Mouse (Mus musculus): ENCODE data around the gene Cyp2w1.
A peak's percentile ranks its signal among the peaks of the same experiment; 100 is the strongest.
"Not testable (repeated sequence)": the region's sequence is repeated elsewhere in the genome, so short reads cannot be mapped to it uniquely, and the experiment has no call there.

The Cyp2w1 gene

DNA sequence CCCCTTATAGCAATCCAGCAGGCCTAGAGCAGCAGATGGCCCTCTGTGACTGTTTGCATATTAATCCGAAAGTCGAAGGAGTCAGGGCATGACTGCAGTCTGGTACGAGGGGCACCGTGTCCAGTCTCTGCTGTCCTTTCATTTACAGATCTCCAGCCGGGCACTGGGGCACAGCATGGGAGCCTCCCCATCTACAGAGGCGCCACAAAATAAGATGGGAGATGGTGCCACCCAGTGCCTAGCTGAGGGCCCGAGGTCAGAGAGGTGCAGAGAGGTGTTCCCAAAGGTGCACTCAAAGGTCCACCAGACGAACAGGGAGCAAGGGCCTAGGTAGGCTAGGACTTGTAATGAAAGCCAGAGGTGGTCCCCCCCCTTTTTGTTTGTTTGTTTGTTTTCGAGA is 30.8 kb downstream of the Cyp2w1 start:
- DNase-seq (ENCODE audit: low read depth, low spot score) = no peak

DNA sequence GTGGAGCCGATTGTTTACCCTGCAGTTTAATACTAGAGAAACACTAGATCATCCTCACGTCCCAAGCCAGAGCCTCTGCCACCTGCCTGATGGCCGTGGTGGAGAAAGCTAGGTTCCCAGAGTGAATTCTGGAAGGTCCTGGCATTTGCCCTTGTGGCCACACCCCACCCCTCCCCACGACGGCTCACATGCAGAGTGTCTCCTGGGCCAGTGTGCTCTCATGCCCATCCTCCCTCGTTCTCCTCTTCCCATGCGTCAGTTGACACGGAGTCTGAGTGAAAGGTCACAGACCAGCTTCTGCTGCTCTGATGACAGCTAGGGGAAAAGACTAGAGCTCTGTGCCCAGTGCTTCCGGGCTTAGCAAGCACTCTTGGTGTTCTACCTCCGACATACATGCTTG is 32.1 kb downstream of the Cyp2w1 start:
- peak; percentile 94 for DNase-seq (ENCODE audit: low read depth, low spot score)

DNA sequence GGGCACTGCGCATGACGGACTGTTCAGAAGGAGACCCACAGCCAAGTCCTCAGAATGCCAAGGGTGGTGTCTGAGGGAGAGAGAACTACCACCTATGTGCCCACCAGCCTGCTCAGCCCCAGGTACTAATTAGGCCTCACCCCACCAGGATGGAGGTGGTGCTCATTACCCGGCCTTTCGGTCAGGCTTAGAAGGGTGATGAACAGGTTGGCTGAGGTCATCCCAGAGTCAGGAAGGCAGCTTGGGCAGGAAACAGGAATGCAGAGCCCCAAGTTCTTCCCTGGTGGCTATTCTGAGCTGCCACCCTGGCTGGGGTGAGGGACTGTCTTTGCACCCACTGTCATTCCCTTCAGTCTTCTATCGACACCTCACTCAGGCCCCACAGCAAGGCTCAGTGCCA is 33.6 kb downstream of the Cyp2w1 start:
- no peak for DNase-seq (ENCODE audit: low read depth, low spot score)

DNA sequence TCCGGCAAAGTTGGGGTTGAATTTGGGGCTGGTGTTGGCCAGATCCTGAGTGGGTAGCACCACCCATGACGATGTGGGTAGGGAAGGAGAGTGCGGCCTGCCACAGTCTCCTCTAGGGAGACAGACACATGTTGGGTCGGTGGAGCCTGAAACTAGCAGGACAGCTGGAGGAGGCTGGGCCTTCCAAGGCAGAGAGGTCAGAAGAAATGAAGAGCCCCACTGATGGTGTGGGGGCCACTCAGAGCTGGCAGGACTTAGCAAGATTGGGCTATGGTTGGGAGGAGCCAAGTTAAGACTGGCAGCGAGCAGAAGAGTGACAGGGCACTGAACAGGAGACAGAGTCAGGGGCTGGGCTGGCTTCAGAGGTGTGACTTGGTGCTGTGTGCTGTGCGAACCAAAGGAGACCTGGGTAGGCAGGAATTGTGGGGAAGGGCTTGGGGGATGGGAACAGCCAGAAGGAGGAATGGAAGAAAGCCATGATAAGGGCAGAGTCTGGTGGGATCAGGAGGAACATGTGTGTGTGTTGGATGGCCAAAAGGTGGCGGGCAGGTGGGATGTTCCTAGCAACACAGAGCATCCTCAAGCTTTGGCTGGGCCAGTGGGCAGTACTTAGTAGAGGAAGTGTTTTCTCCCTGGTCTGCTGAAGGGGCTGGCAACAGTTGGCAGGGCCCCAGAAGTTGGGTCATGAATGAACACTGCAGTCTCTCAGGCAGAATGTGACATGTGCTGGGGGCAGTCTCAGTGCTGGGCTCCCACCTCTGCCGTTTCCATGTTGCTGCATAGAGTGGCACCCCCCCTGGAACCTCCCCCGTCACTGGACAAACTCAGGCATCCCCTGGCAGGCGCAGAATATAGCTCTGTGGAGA is 35.1 kb downstream of the Cyp2w1 start:
- DNase-seq (ENCODE audit: low read depth, low spot score) = no peak

DNA sequence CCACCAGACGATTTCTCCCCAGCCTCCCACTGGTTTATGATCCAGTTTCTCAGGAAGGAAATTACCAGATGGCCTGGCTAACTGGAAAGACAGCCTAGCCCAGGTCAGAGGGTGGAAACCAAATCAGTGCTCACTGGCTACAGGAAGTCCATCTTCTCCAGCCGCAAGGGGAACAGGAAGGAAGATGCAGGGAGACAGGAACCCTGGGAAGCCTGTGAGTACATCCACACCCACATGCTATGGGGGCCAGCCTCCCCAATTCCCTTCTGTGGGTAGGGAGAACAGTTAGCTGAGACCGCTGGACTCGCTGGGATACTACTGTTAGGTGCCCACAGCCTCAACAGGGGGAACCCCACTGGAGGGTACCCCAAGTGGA is 35.8 kb downstream of the Cyp2w1 start:
- no peak for DNase-seq (ENCODE audit: low read depth, low spot score)

DNA sequence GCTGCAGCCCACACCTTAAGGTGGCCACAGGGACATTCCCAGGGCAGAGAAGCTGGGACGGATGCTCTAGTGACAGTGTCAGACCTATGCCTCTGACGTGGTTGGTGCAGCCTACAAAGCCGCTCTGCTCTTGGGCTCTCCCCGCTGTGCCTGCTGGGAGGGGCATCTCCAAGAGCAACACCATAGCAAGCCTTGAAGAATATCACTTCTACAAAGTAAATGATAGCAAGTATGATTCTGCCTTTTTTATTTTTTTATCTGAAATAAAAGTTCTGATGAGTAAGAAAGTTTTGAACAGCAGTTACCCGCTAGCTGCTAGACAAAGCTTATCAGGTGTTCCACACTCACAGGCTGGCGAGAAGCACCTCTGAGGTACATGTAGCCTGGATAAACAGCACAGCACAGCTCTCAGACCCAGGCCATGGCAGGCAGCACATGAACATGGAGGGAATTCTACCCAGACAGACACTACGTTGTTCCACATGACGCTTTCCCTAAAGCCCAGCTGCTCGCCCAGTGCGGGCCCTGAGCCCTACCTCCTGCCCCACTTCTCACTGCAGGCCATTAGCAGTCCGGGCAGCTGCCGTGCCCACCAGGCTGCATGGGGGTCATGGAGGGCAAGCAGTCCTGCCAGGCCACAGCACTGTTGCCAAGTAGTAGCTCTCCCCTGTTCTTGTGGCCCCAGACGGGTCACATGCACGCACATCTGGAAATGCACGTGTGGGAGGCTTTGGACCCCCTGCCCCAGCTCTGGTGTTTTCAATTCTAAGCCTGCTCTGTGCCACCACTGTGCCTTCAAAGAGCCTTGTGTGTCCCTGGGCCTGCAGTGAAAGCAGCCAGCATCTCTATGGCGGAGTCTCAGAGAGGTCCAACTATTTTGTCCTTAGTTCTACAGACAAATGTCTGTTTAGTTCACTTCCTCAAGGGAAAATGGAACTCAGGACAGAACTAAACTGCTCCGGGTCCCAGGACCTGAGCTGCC is 36.6 kb downstream of the Cyp2w1 start:
- DNase-seq (ENCODE audit: low read depth, low spot score) = no peak

DNA sequence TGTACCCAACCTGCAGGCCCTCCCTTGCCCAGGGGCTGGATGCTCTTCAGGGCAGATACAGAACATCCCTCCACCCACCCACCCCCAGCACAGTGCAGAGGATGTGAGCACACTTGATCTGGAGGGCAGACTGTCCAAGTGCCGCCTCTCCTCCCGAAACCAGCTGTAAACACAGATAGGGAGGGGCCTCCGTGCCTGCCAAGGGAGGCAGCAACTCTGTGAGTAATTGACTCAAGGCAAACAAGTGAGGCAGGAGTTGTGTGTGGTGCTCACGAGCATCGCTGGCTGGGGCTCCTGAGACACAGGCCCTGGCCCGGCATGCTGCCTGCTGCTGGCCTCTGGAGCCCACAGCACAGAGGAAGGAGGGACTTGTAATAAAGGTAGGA is 37.3 kb downstream of the Cyp2w1 start:
- DNase-seq (ENCODE audit: low read depth, low spot score) = peak; percentile 84

DNA sequence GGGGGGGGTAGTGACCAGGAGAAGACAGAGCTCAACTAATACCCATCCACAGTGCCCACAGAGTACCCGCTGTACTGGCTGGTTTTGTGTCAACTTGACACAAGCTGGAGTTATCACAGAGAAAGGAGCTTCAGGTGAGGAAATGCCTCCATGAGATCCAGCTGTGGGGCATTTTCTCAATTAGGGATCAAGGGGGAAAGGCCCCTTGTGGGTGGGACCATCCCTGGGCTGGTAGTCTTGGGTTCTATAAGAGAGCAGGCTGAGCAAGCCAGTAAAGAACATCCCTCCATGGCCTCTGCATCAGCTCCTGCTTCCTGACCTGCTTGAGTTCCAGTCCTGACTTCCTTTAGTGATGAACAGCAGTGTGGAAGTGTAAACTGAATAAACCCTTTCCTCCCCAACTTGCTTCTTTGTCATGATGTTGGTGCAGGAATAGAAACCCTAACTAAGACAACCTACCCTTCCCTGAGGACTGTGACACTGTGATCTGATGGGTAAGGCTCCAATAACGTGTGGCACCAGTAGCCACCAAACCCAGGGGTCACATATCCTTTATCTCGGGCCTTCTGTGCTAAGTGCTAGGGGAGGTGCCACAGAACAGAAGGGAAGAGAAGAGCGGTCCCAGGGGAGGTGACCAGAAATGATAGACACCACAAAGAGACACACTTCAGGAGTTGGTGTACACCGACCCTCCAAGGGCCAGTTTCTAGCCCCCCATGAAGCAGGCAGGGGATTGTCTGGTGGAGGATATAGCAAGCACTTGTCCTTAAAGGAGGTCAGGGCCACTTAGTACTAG is 38.1 kb downstream of the Cyp2w1 start:
- not testable (repeated sequence) for DNase-seq (ENCODE audit: low read depth, low spot score)

DNA sequence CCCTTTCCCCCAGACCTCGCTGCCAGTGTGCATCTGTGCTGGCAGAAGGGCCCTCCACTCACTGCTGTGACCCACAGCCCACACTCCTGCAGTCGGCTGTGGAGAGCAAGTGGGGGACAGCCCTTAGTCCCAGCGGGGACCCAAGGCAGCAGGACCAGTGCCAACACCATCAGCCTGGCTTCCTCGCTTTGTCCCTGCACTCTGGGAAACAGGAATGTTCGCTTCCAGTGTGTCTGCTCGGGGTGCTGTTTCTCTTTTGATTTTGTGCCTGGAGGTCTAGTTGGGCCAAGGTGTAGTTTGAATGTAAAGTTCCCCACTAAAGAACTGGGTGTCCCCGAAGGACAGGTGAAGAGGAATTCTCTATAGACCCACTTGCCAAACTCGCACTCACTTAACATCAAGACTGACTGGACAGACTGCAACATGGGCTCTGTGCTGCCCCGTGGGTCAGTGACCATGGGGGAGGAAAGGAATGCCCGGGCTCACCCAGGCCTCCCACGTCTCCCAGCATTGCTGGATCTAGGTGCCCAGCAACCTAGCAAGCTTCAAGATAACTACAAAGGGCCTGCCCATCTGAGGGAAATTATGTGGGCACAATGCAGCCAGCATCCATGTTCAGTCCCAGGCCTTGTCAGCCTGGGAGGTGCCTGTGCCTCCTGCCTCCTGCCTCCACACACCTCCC is 39.0 kb downstream of the Cyp2w1 start:
- no peak for DNase-seq (ENCODE audit: low read depth, low spot score)

DNA sequence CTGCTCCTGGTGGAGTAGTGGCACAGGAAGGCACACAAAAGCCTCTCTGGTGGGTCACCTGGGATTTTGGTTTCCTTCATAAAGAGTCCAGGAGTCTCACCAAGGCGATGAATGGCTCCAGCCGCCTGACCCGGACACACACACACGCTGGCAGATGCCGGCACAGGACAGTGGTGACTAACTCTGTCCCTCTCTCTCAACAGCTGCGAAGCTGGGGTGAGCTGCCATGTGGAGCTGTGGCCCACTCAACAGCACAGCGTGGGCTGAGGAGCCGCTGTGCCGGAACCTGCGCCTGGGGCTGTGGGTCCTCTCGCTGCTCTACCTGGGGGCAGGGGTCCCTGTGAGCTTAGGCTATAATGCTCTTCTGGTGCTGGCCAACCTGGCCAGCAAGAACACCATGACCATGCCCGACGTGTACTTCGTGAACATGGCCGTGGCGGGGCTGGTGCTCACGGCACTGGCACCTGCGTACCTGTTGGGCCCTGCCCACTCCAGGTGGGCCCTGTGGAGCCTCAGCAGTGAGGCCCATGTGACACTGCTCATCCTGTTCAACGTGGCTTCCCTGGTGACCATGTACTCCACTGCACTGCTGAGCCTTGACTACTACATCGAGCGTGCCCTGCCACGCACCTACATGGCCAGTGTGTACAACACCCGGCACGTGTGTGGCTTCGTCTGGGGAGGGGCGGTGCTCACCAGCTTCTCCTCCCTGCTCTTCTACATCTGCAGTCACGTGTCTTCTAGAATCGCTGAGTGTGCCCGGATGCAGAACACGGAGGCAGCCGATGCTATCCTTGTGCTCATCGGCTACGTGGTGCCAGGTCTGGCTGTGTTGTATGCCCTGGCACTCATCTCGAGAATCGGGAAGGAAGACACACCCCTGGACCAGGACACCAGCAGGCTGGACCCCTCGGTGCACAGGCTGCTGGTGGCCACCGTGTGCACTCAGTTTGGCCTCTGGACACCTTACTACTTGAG is 40.1 kb downstream of the Cyp2w1 start:
- DNase-seq (ENCODE audit: low read depth, low spot score) = no peak

DNA sequence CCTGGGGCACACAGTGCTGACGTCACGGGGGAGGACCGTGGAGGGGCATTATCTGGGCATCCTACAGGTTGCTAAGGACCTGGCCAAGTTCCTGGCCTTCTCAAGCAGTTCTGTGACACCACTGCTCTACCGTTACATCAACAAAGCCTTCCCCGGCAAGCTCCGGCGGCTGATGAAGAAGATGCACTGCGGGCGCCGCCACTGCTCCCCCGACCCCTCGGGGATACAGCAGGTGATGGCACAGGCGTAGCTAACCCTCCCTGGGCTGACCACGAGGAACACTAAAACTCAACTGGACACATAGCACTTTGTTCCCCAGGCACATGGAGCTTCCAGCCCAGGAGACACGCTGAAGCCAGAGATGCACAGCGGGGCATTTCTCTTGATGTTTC is 40.8 kb downstream of the Cyp2w1 start:
- DNase-seq (ENCODE audit: low read depth, low spot score) = no peak

DNA sequence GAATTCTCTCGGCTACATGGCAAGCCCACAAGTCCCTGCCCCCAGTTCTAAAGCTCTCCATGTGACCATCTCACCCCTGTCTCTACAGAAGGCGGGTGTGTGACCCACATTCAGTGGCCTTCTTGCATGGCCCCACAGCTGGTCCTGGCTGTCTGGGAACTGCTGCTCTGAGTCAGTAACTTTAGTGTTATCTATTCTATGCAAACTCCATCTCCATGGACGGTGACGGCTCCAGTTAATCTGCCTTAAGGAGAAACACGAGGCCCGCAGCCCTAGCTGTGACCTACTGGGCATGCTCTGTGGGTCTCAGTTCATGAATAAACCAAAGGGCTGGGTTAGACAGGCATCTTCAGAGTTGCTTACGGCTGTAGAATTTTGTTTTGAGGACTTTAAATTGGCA is 42.0 kb downstream of the Cyp2w1 start:
- DNase-seq (ENCODE audit: low read depth, low spot score) = no peak

DNA sequence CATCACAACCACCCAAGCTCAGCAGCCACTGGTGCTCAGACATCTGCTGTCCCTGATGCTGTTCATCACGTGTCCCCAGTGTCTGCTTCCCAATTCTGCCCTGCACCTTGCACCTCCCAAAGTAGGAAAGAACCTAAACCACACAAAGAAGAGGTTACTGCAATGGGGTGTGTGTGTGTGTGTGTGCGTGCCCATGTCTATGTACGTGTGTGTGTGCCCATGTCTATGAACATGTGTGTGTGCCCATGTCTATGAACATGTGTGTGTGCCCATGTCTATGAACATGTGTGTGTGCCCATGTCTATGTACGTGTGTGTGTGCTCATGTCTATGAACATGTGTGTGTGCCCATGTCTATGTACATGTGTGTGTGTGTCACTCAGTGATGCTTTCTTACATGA is 43.1 kb downstream of the Cyp2w1 start:
- no peak for DNase-seq (ENCODE audit: low read depth, low spot score)

DNA sequence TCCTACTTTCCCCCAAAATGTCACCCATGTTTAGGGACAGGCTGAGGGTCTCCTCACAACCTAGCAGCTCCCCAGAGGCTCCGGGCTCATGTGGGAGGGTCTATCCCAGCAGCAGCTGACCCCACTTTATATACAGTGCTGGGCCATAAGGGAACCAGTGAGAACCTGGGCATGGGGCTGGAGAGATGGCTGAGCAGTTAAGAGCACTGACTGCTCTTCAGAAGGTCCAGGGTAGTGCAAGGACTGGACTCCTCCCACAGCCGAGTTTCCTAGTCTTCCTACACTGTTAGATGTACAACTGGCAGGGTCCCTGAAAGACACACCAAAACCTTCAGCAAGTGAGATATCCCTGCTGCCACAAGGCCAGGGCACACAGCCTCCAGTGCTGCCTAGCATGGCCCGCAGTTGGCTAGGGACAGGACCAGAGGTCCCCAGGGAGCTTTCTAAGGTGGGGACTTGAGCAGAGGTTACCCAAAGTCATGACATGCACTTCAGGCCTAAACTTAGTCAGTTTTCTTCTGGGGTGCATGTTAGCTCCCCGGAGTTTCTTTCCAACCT is 45.0 kb downstream of the Cyp2w1 start:
- DNase-seq (ENCODE audit: low read depth, low spot score) = no peak

DNA sequence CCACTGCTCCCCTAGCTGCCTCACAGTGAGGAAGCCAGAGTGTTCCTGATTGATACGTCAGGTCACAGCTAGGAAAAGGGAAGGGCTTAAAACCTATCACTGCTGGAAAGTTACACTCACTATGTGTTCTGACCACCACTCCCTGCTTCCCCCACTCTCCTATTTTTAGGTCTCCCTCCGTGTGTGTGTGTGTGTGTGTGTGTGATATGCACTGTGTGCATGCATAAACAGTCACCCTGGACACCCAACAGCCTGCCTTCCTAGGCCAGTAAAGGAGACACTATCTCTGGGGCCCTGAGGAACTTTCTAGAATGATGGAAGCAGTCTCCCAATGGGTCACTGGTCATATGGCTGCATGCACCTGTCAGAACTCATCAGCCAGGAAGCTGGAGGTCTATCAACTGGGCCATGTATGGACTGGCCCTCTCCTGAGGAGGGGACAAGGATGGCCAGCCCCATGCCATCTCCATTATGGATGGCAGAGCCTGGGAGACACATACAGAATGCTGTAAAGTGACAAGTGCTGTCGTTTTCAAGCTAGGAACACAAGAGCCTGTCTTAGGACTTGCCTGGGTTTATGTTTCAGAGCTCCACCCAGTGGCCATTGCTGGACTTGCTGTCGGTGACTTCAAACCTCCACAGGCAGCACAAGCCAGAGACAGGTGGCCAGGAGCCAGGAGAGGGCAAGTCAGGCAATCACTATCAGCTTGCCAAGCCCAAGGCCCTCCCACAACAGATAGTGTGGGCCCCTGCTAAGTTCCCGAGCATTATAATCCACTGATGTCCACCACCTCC is 45.7 kb downstream of the Cyp2w1 start:
- peak; percentile 98 for DNase-seq (ENCODE audit: low read depth, low spot score)

DNA sequence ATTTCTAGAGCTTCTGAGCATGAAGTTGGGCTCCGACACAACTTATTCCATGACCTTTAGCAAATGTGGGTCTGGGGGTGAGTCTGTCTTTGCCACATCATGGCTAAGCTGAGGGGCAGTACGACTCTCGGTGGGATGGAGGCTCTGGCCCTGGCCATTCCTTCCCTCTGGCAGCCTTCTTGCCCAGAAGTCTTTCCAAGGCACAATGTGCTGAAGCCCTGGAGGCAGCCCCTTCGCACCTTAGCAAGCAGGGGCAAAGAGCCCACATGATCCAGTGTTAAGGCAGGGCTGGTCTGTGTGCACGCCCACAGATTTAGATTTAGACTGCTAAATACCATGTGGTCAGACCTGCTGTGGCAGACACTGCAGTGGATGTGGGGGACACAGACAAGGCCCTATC is 46.4 kb downstream of the Cyp2w1 start:
- DNase-seq (ENCODE audit: low read depth, low spot score) = no peak

DNA sequence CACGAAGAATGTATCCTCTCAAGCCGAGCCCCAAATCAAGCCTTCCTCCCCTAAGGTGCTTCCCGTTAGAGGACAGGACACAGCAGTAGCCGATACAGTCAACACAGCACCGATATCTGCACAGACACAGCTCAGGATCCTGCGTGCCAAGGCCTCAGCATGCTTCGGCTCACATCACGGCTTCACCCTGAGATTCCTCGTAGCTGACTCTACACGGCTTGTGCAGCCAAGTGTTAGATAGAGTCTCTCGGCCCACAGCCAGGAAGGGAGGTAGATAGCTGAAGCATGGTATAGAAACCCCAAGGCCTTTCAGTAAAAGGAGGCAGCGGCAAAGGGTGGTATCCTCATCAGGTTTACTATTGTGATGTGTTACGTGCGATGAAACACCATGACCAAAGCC is 47.6 kb downstream of the Cyp2w1 start:
- no peak for DNase-seq (ENCODE audit: low read depth, low spot score)

DNA sequence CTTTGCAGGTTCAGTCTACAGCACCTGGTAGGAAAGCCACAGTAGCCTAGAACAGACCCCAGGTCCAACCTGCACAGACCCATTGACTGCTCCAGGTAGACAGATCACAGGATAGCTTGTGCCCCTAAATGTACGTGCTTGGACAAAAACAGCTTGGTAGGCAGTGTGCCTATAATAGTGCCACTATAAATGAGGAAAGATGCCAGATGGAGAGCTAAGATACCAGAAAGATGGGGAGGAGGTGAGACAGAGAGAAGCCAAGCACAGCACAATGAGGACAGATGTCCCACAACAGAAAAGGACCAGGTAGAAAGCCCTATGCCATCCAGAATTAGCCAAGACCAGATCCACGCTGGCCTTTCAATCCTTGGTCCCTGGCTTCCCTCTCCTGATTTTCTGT is 49.7 kb downstream of the Cyp2w1 start:
- DNase-seq (ENCODE audit: low read depth, low spot score) = no peak

DNA sequence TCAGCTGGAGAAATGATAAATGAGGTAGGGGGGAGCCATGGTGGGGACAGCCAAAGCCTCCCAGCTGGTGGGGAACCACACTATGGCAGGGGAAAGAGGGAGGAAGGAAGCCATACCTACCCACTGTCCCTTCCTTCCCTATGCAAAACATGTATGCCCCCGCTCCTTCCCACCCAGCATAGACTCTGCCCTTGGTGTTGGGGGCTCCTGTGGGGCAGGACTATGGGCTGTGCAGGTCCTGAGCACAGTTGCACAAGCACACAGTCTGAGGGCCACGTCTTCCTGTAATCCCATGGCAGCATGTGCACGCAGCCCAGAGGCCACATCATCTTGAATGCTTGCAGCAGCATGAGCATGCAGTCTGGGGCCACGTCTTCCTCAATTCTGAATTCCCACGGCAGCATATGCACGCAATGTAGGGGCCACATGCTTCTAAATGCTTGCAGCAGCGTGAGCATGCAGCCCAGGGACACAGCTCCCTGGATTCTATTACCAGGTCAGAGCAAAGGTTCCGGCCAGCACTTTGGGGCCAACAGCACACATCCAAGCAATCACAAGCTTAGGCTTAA is 51.4 kb downstream of the Cyp2w1 start:
- no peak for DNase-seq (ENCODE audit: low read depth, low spot score)

All from skeletal muscle tissue, adult 2 months (tissue).